Mouse (Mus musculus): ENCODE measurements around the gene Plin2. TPM values are rescaled to one million over a fixed set of nuclear protein-coding genes. Genes with fewer than 3 reads are reported as not detected.
"Not testable (repeated sequence)": the region's sequence is repeated elsewhere in the genome, so short reads cannot be mapped to it uniquely, and the experiment has no call there.

Plin2 gene
- polyA plus RNA-seq, 1 experiment from 2014 or later, result 104 TPM

GRCm38 (mm10) chr4:86631831-86632230 lies 38.0 kb downstream of the Plin2 start:
- CTCF ChIA-PET, result no interaction called here
- no peak for TF ChIP-seq CTCF (IDR thresholded peaks at IDR 0.05)
- POLR2A ChIA-PET, result no interaction called here
- no peaks in the 10 kb centered on the region for H3K27me3 ChIP-seq
- ATAC-seq (no peak), DNase-seq (ENCODE audit: low read depth, low spot score) (no peak)
- in situ Hi-C loops (cut with MboI; ENCODE audit: low pct_unique_long_range_greater_than_20kb), result no loop called here

DNA sequence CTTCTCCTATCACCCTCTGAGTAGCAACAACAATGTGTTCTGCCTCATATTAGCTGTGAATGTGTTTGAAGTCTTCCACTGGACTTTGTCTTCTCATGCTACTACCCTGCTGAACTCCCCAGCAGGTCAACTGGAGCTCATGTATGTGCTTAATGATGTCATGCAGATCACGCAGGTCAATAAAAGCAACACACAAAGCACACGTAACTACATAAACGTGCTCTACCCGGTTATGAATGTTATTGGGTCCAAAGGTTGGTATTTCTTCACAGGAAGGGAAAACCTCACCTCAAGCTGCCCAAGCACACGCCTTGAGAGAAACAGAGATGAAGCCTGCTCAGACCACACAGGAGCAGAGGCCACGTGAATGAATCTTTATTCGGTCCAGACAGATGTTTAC lies 43.4 kb downstream of the Plin2 start:
- H3K27me3 ChIP-seq; CTCF ChIA-PET; POLR2A ChIA-PET; DNase-seq (ENCODE audit: low read depth, low spot score); ATAC-seq: not testable (repeated sequence)
- in situ Hi-C loops (cut with MboI; ENCODE audit: low pct_unique_long_range_greater_than_20kb), result loop anchor here (5.0 kb wide), 1 partner anchor 36 kb away; no protein-coding TSS in a partner anchor

DNA sequence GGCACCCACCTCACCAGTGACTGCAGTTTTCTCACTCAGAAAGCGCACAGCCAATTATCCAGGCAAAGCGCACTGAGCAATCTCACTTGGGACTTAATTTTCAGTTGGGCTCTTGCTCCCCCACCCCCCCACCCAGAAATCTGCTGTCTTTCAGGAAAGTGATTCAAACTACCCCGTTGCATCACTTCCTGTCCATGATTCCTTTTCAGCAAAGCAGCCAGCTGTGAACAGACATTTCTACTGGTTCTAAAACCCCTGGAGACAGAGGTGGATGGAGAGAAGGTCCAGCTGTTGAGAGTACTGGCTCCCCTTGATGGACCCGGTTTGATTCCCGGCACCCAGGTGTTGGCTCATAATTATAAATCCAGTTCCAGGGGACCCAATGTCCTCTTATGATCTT lies 44.4 kb downstream of the Plin2 start:
- DNase-seq (ENCODE audit: low read depth, low spot score) (no peak), ATAC-seq (no peak)
- TF ChIP-seq CTCF (IDR thresholded peaks at IDR 0.05), result no peak
- POLR2A ChIA-PET, result no interaction called here
- CTCF ChIA-PET, result no interaction called here
- in situ Hi-C loops (cut with MboI; ENCODE audit: low pct_unique_long_range_greater_than_20kb), result loop anchor here (5.0 kb wide), 1 partner anchor 37 kb away; no protein-coding TSS in a partner anchor
- H3K27me3 ChIP-seq, result no peaks in the 10 kb centered on the region

GRCm38 (mm10) chr4:86622532-86622931 lies 47.3 kb downstream of the Plin2 start:
- CTCF ChIA-PET, result interaction anchor here (0.8 kb wide), 1 partner anchor 13 kb away, joined by 3 read pairs; no protein-coding TSS in a partner anchor
- POLR2A ChIA-PET; in situ Hi-C loops (cut with MboI; ENCODE audit: low pct_unique_long_range_greater_than_20kb); DNase-seq (ENCODE audit: low read depth, low spot score); H3K27me3 ChIP-seq; ATAC-seq: not testable (repeated sequence)

DNA sequence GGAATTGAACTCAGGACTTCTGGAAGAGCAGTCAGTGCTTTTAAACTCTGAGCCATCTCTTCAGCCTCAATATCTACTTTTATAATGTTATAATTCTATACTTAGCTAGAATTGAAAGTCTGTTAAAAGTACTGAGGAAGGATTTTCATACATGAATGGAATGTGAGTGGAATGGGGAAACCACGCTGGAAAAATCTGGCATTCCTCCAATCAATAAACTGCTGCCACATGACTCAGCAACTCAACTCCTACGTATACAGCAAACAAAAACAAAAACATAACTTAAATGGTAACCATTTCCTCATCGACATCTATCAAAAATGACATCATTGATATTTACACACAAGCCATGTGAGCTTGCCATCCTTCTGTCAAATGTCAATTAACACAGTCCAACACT lies 47.7 kb downstream of the Plin2 start:
- ChIA-PET POLR2A (no interaction called here), CTCF (interaction anchor here (0.8 kb wide), 1 partner anchor 14 kb away, joined by 3 read pairs; no protein-coding TSS in a partner anchor)
- ATAC-seq (no peak), DNase-seq (ENCODE audit: low read depth, low spot score) (no peak)
- no peak for TF ChIP-seq CTCF (IDR thresholded peaks at IDR 0.05)
- H3K27me3 ChIP-seq, result no peaks in the 10 kb centered on the region
- in situ Hi-C loops (cut with MboI; ENCODE audit: low pct_unique_long_range_greater_than_20kb), result no loop called here

DNA sequence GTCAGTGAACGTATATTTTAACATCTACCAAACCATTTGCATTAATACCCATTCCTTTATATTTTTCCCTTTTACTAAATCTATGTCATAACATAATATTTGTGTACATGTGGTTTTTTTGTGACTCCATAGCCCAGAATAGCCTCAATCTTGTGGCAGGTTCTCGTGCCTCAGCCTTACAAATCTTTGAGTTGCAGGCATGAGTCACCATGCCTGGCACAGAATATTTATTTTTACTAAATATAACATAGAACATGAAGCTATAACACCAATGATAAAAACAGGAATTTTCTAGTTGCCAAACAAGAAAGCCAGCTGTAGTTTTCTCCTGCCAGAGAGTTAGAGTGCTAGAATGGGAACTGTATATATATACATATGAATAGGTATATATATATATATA lies 49.4 kb downstream of the Plin2 start:
- TF ChIP-seq CTCF (IDR thresholded peaks at IDR 0.05), result no peak
- POLR2A ChIA-PET, result no interaction called here

GRCm38 (mm10) chr4:86612289-86612620 lies 57.6 kb downstream of the Plin2 start:
- POLR2A ChIA-PET, result no interaction called here
- DNase-seq (ENCODE audit: low read depth, low spot score) (no peak), ATAC-seq (no peak)
- TF ChIP-seq CTCF (IDR thresholded peaks at IDR 0.05), result no peak
- in situ Hi-C loops (cut with MboI; ENCODE audit: low pct_unique_long_range_greater_than_20kb), result no loop called here
- CTCF ChIA-PET, result no interaction called here
- no peaks in the 10 kb centered on the region for H3K27me3 ChIP-seq

More for the DNA sequence above, 49.4 kb downstream of the Plin2 start:
- in situ Hi-C loops (cut with MboI; ENCODE audit: low pct_unique_long_range_greater_than_20kb), result no loop called here
- DNase-seq (ENCODE audit: low read depth, low spot score) (no peak), ATAC-seq (no peak)
- no peaks in the 10 kb centered on the region for H3K27me3 ChIP-seq
- CTCF ChIA-PET, result interaction anchor here (1.2 kb wide), 1 partner anchor 77 kb away, joined by 3 read pairs; no protein-coding TSS in a partner anchor

DNA sequence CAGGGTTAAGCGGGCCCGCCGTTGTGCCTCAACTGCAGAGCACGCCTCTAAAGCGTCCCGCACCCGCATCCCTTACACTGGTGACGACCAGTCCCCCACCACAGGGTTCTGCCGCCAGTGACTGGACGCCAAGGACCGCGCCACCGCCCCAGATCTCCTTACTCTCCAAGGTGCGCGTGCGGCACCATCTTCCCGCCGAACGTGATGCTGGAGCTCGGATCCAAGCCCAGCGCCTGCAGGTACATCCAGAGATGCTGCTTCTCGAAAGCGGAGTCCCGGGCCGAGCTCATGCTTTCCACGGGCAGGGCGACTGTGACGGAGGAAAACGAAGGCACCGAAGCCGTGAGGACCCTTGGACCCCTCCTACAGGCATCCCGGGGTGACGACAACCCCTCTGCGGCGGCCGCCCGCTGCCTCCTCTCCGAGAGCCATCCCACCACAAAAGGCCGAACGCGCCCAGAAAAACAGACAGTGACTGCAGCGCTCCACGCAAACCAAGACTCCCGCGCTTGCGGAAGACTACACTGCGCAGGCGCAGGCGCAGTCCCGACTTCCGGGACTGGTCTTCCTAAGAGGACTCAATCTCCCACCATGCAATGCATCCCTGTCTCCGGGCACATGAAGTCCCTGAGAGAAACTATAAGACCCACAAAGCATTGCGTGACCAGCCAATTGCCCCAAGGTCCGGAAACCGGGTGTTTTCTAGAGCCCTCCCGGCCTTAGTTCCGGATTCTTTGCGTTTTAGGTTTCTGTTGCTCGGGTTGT lies 58.2 kb downstream of the Plin2 start, which contains the start of gene Haus6:
TSS of gene Haus6 (minus strand) at position 532 of the 765 bp plus-strand sequence.
- CTCF ChIA-PET, result no interaction called here
- peak; percentile 97 for ATAC-seq
- in situ Hi-C loops (cut with MboI; ENCODE audit: low pct_unique_long_range_greater_than_20kb), result no loop called here
- POLR2A ChIA-PET, result no interaction called here
- TF ChIP-seq CTCF (IDR thresholded peaks at IDR 0.05), result no peak
- H3K27me3 ChIP-seq, result no peaks in the 10 kb centered on the region
- peak; percentile 77 for DNase-seq (ENCODE audit: low read depth, low spot score)

Other genes starting within 250 kb of the Plin2 start
- gene Saxo1, start 111.7 kb downstream of the Plin2 start, polyA plus RNA-seq (2021), result not detected
- gene Rraga, start 94.4 kb downstream of the Plin2 start, polyA plus RNA-seq (2021), result 66.0 TPM
- gene Haus6, start 58.0 kb downstream of the Plin2 start, polyA plus RNA-seq (2021), result 6.2 TPM
- gene Dennd4c, start 78.5 kb upstream of the Plin2 start, polyA plus RNA-seq (2021), result 14.4 TPM
- gene Rps6, start 187.4 kb upstream of the Plin2 start, polyA plus RNA-seq (2021), result 305 TPM
- not detected for gene Acer2, start 204.3 kb upstream of the Plin2 start, polyA plus RNA-seq (2021)

Measured in Patski (cell line).